Mouse (Mus musculus): ENCODE results near the gene Ccdc148.
A peak's percentile ranks its signal among the peaks of the same experiment; 100 is the strongest.

Gene Ccdc148

GRCm38 (mm10) chr2:59178960-59179359 lies 18.5 kb upstream of the Ccdc148 start:
- no peak for DNase-seq (ENCODE audit: low spot score)

- no peak for DNase-seq (ENCODE audit: low spot score)
Observed at GRCm38 (mm10) chr2:59178191-59178590, 17.7 kb upstream of the Ccdc148 start.

GRCm38 (mm10) chr2:59175926-59176325 lies 15.4 kb upstream of the Ccdc148 start:
- DNase-seq (ENCODE audit: low spot score), result no peak

DNA sequence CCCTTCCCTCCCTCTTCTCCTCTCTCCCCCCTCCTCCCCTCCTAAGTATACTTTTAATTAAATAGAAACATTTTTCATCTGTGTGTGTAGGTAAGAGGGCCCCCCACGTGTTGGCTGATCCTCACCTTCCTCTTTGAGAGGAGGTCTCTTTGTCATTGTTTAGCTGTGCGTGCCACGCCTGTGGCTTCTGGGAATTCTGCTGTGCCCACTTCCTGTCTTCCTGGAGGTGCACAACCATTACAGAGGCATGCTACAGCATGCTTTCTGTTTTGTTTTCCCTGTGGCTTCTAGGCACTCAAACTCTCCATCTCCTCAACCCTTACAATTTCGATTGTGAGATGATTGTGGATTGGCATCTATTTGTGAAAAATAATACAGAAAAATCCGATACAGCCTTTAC lies 11.1 kb upstream of the Ccdc148 start:
- DNase-seq (ENCODE audit: low spot score), result no peak

- DNase-seq (ENCODE audit: low spot score), result no peak
Observed at GRCm38 (mm10) chr2:59170593-59170992, 10.1 kb upstream of the Ccdc148 start.

DNA sequence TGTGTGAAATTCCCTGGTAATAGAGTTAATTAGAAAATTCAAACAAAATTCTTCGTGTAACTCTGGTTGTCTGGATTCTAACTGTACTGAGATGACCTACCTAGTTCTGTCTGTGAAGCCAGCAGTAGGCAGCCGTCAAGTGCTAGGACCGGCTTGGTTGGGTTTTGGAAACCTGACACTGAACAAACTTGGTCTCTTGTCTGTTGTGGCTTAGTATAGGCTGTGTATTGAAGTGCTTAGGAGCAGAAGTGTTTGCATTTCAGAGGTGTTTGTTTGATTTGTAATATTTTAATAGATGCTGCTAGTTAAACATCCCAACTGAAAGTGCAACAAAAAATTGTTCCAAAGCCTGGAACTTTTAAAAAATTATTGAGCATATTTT lies 9.7 kb upstream of the Ccdc148 start:
- DNase-seq (ENCODE audit: low spot score), result no peak

- no peak for DNase-seq (ENCODE audit: low spot score)
Observed at GRCm38 (mm10) chr2:59169572-59170207, 9.2 kb upstream of the Ccdc148 start.

DNA sequence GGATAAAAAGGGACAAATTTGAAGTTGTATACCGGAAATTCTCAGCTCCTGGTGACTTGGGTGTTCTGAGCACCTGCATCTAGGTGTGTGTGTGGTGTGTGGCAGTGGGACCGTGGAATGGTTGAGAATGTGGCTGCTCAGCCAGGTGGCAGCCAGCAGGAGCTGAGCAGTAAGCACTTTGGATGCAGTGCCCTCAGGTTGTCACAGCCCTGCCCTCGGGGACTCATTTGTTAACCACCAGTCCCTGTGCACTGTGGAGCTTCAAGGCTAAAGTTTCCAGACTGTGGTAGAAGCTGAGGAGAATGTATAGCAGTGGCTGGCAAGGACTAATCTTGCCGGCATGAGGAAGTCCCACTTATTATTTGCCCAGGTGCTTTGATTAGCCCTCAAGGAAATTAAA lies 7.3 kb upstream of the Ccdc148 start:
- no peak for DNase-seq (ENCODE audit: low spot score)

- no peak for DNase-seq (ENCODE audit: low spot score)
Observed at GRCm38 (mm10) chr2:59166976-59167375, 6.5 kb upstream of the Ccdc148 start.

GRCm38 (mm10) chr2:59162285-59162600 lies 1.8 kb upstream of the Ccdc148 start:
- no peak for DNase-seq (ENCODE audit: low spot score)

GRCm38 (mm10) chr2:59161441-59162284 lies 1.2 kb upstream of the Ccdc148 start:
- peak; percentile 41 for DNase-seq (ENCODE audit: low spot score)

DNA sequence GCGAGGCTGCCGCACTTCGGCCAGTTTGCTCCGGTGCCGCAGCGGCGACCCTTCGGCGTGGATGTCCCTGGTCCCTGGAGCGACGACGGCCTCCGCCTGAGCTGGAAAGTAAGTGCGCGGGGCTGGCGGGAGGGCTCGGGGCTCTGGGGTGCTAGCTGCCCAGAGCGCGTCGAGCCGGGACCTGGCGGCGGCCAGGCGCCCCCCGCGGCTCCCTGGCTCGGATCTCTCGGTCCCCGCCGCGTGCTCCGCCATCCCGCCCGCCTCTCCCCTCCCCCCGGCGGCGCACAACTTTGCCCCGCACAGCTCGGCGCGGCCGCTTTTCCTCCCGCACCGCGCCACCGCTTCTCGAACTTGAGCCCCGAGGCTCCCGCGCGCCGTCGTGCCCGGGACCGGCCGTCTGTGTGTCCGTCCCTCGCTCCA lies 548 bp upstream of the Ccdc148 start:
- peak; percentile 6 for DNase-seq (ENCODE audit: low spot score)

DNA sequence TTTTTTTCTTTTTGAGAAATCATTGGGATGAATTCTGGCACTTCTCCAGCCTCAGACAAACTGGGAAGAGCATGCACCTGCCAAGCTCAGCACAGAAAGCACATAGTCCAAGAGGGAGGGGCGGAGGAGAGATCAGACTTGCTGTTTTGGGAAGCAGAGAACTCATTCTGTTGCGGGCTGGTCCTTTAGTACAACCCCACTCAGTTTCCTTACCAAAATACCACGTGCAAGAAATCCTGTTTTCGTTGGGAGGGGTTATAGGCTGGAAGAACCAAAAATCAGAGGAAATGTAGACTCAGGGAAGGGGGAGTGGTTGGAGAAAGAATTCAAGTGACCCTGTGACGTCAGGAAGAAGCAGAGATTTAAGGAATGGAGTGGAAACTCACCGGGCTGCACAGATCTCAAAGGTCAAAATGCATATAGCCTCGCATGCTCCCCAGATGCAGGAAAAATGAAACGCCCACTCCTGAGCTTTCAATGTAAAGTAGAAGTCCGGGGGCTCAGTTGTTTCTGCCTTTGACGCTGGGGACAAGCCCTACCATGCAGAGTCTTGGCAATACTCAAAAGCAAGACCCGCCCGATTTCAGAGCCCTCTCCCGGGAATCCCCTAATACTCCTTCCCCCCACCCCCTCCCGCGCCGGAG lies 400 bp downstream of the Ccdc148 start:
- DNase-seq (ENCODE audit: low spot score), result no peak

DNA sequence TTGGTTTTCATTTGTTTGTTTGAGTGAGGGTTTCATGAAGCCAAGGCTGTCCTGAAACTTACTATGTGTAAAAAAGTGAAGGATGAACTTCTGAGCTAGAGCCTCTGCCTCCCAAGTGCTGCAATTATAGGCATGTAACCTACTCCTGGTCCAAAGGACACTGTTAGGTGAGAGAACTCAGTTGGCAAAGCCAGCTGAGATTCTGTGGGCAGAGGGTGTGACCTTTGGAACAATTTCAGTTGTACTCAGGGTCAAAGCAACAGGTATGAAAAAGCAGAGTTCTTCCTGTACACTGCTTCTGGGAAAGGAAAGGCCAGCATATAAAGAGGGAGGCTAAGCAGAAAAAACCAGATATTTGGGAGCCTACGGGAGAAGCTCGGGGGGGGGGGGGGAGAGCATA lies 2.4 kb downstream of the Ccdc148 start:
- no peak for DNase-seq (ENCODE audit: low spot score)

DNA sequence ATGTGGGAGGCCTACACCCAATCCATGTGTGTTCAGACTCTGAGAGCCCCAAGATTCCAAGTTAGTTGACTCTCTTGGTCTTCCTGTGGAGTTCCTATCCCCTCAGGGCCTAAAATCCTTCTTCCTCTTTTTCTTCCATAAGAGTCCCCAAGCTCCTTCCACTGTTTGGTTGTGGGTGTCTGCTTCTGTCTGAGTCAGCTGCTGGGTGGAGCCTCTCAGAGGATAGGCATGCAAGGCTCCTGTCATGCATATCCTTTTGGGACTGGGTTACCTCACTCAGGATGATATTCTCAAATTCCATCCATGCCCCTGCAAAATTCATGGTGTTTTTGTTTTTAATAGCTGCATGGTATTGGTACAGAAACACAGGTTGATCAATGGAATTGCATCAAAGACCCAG lies 5.1 kb downstream of the Ccdc148 start:
- DNase-seq (ENCODE audit: low spot score), result no peak

DNA sequence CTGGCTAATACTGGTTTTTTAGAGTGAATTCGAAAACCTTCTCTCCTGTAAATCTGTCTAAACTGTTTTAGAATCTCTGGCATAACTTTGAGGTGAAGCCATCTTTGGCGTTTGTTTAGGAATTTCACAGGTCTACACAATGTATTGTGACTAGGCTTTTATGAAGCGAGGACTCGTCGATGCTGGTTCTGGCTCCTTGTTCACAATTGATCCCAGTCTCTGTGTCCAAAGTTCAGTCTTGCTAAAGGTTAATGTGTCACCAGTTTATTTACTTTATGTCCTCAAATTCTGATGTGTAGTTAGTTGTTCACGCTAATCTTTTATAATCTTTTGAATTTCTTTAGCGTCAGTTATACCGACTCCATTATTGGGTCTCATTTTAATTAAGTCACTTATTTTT lies 29.4 kb downstream of the Ccdc148 start:
- DNase-seq (ENCODE audit: low spot score), result no peak

- no peak for DNase-seq (ENCODE audit: low spot score)
Observed at GRCm38 (mm10) chr2:59129821-59130220, 30.7 kb downstream of the Ccdc148 start.

GRCm38 (mm10) chr2:59129023-59129422 lies 31.5 kb downstream of the Ccdc148 start:
- DNase-seq (ENCODE audit: low spot score), result no peak

- DNase-seq (ENCODE audit: low spot score), result no peak
Observed at GRCm38 (mm10) chr2:59055615-59056145, 104.8 kb downstream of the Ccdc148 start.

GRCm38 (mm10) chr2:59054339-59054738 lies 106.1 kb downstream of the Ccdc148 start:
- no peak for DNase-seq (ENCODE audit: low spot score)

DNA sequence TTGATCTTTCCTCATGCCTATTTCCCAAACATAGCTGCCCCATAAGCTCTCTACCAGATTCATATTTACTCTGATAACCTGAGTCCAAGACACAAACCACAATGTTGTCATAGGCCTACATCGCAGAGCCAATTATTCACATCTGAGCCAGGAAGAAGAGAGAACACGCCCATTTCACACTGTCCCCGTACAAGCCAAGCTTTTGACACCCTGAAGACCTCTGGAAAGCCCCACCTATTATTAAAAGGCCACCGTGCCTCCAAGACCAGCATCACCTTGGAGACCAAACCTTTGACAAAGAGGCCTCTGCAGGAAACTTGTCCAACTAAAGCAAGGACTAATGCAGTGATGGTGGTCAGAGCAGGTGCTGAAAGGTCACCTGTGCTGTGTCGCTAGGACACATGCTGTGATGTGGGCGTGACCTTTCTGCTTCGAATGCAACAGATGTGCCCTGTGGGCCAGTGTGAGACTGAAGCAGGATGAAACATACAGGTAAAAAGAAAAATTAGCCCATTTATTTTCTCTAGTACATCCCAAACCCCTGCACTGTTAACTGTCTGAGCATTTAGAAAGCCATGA lies 106.9 kb downstream of the Ccdc148 start:
- DNase-seq (ENCODE audit: low spot score), result no peak

- DNase-seq (ENCODE audit: low spot score), result no peak
Observed at GRCm38 (mm10) chr2:59050245-59050824, 110.1 kb downstream of the Ccdc148 start.
